In the genomic region with DNA sequence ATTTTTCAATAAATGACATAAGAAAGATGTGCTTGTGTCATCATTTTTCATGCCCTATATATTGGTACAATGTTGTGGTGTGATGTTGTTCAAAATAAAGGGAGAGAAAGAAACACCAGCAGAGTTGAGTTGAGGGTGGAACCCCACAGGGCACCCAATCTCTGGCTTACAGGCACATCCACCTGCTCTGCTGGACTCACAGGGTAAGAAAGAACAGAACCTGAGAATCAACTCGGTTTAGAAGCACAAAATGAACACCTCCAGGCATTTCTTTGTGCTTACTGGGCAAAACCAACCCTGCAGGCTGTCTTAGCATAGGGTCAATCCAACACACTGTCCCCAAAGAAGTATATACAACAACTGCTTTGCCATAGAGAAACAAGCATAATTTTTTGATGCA, we compare ENCODE assay signal across 10 mouse cellular contexts. TPM values are rescaled to one million over a fixed set of nuclear protein-coding genes. Genes with fewer than 3 reads are reported as not detected.
A peak's percentile ranks its signal among the peaks of the same experiment; 100 is the strongest.
DNase-seq lines count a peak whose midpoint lies in the region; ATAC-seq lines count a peak whose summit lies in the region.
"Had no signal": no experiment of that assay in that cellular context is flagged by ENCODE, and none has a peak within 500 bp of the region (broad histone marks: within the 10 kb centered on the region; RNA-seq: fewer than 3 reads in every experiment).

No protein-coding gene starts in this region.

- 0 out of 2 replicates have a peak overlapping the region, but pooled peaks have one; percentile 87 for H3K4me3 ChIP-seq in heart, embryonic 11.5 days (ENCODE audit: low read depth, low read length)
- H3K4me3 ChIP-seq in embryonic facial prominence, embryonic 10.5 days = peak overlapping the region; percentile 75
- peak overlapping the region; percentile 99 for H3K4me3 ChIP-seq in hindbrain, embryonic 16.5 days (ENCODE audit: low read length)
- peak overlapping the region; percentile 94; the same call in 1 of the 2 replicates for H3K4me3 ChIP-seq in midbrain, embryonic 12.5 days

- H3K4me2 ChIP-seq in heart, embryonic 11.5 days = peak overlapping the region; percentile 92
- H3K4me2 ChIP-seq in hindbrain, embryonic 16.5 days (ENCODE audit: low read length) = peak overlapping the region; percentile 83
- H3K4me2 ChIP-seq in midbrain, embryonic 12.5 days (replicated peaks) = peak overlapping the region; percentile 89

- intact Hi-C loops in heart, postnatal 25 days (cut with DNase I) = no loop called here

- H3K27ac ChIP-seq in heart, embryonic 11.5 days (ENCODE audit: low read depth, low read length) = no peak overlapping the region
- no peak overlapping the region for H3K27ac ChIP-seq in embryonic facial prominence, embryonic 10.5 days (replicated peaks)
- no peak overlapping the region for H3K27ac ChIP-seq in hindbrain, embryonic 16.5 days (ENCODE audit: low read depth, low read length)
- H3K27ac ChIP-seq in midbrain, embryonic 12.5 days (replicated peaks) = no peak overlapping the region

- ATAC-seq in heart, embryonic 11.5 days (replicated peaks; ENCODE audit: insufficient number of reproducible peaks, low FRiP score, low TSS enrichment) = no peak
- no peak for ATAC-seq in hindbrain, embryonic 16.5 days
- no peak for ATAC-seq in midbrain, embryonic 12.5 days (ENCODE audit: low FRiP score, low read depth)

- peaks cover 17% of the 10 kb centered on the region for H3K36me3 ChIP-seq in heart, embryonic 11.5 days (ENCODE audit: control insufficient read depth, insufficient read depth, low read length)
- peaks cover 35% of the 10 kb centered on the region for H3K36me3 ChIP-seq in embryonic facial prominence, embryonic 10.5 days (replicated peaks)
- H3K36me3 ChIP-seq in hindbrain, embryonic 16.5 days (ENCODE audit: control insufficient read depth, insufficient read depth, low read length) = peaks cover 11% of the 10 kb centered on the region
- H3K36me3 ChIP-seq in midbrain, embryonic 12.5 days = peaks cover 28% of the 10 kb centered on the region

- H3K4me1 ChIP-seq in heart, embryonic 11.5 days (ENCODE audit: control insufficient read depth, insufficient read depth, low read length) = peaks cover 28% of the 10 kb centered on the region
- peaks cover 39% of the 10 kb centered on the region for H3K4me1 ChIP-seq in embryonic facial prominence, embryonic 10.5 days
- H3K4me1 ChIP-seq in hindbrain, embryonic 16.5 days (ENCODE audit: control insufficient read depth, insufficient read depth, low read depth, low read length) = peaks cover 22% of the 10 kb centered on the region
- H3K4me1 ChIP-seq in midbrain, embryonic 12.5 days = peaks cover 33% of the 10 kb centered on the region

- H3K9ac ChIP-seq in heart, embryonic 11.5 days (ENCODE audit: low read depth, low read length) = no peak overlapping the region
- no peak overlapping the region for H3K9ac ChIP-seq in hindbrain, embryonic 16.5 days (ENCODE audit: low read depth, low read length)
- no peak overlapping the region for H3K9ac ChIP-seq in midbrain, embryonic 12.5 days (replicated peaks)

- no peaks in the 10 kb centered on the region for H3K9me3 ChIP-seq in heart, embryonic 11.5 days (replicated peaks; ENCODE audit: control insufficient read depth, low read length)
- no peaks in the 10 kb centered on the region for H3K9me3 ChIP-seq in embryonic facial prominence, embryonic 10.5 days
- H3K9me3 ChIP-seq in hindbrain, embryonic 16.5 days (ENCODE audit: control insufficient read depth, low read length) = no peaks in the 10 kb centered on the region
- no peaks in the 10 kb centered on the region for H3K9me3 ChIP-seq in midbrain, embryonic 12.5 days

- H3K27me3 ChIP-seq in heart, embryonic 11.5 days (ENCODE audit: control insufficient read depth, insufficient read depth, low read length) = no peaks in the 10 kb centered on the region
- H3K27me3 ChIP-seq in embryonic facial prominence, embryonic 10.5 days (replicated peaks; ENCODE audit: low read depth, poor library complexity, severe bottlenecking) = no peaks in the 10 kb centered on the region
- H3K27me3 ChIP-seq in hindbrain, embryonic 16.5 days (replicated peaks; ENCODE audit: control insufficient read depth, insufficient read depth, low read length) = no peaks in the 10 kb centered on the region
- no peaks in the 10 kb centered on the region for H3K27me3 ChIP-seq in midbrain, embryonic 12.5 days

- WGBS in heart, embryonic 11.5 days (ENCODE audit: insufficient replicate concordance) = 50% methylated on average over 1 of the region's 1 CpGs
- WGBS in embryonic facial prominence, embryonic 10.5 days = 41% methylated on average over 1 of the region's 1 CpGs
- WGBS in hindbrain, embryonic 16.5 days = 52% methylated on average over 1 of the region's 1 CpGs
- WGBS in midbrain, embryonic 12.5 days = 39% methylated on average over 1 of the region's 1 CpGs

- no peak for DNase-seq in heart, postnatal 25 days (ENCODE audit: low spot score)
- DNase-seq in embryonic facial prominence, embryonic 10.5 days (ENCODE audit: low spot score) = no peak
- DNase-seq in kidney, postnatal 14 days = no peak
- DNase-seq in cerebellum, adult 9-11 months = no peak
- DNase-seq in adrenal gland, postnatal 36 days = no peak
- DNase-seq: adrenal gland, adult 2 months had no signal

RNA-seq across cellular contexts. Expression of a gene that starts 1.5 kb away (rescaled TPM):
- 21.4 and 22.8 TPM in 2 replicates for polyA plus RNA-seq in heart, embryonic 11.5 days (2014; fragmentation: Nextera tagmentation; extraction: Ambion mirVana)
- total RNA-seq in heart, postnatal 25 days (2021) = 10 to 100 TPM; 21.1 TPM
- polyA plus RNA-seq in embryonic facial prominence, embryonic 10.5 days (2016; fragmentation: Nextera tagmentation; extraction: Ambion mirVana) = 24.8 and 25.6 TPM in 2 replicates
- 47.6 and 56.9 TPM in 2 replicates for polyA plus RNA-seq in hindbrain, embryonic 16.5 days (2015; fragmentation: Nextera tagmentation; extraction: Ambion mirVana)
- 32.5 and 32.8 TPM in 2 replicates for polyA plus RNA-seq in midbrain, embryonic 12.5 days (2016; fragmentation: Nextera tagmentation; extraction: Ambion mirVana)
- total RNA-seq in adrenal gland, postnatal 36 days (2021) = 10 to 100 TPM; 15.6 to 23.6 TPM

RNA-seq across cellular contexts. Expression of a gene that starts 23.8 kb away (rescaled TPM):
- polyA plus RNA-seq in heart, embryonic 11.5 days (2014; fragmentation: Nextera tagmentation; extraction: Ambion mirVana) = 224 and 239 TPM in 2 replicates
- 100 to 1,000 TPM; 110 to 115 TPM for total RNA-seq in heart, postnatal 25 days (2021)
- 456 and 467 TPM in 2 replicates for polyA plus RNA-seq in embryonic facial prominence, embryonic 10.5 days (2016; fragmentation: Nextera tagmentation; extraction: Ambion mirVana)
- polyA plus RNA-seq in hindbrain, embryonic 16.5 days (2015; fragmentation: Nextera tagmentation; extraction: Ambion mirVana) = 308 and 315 TPM in 2 replicates
- 411 and 418 TPM in 2 replicates for polyA plus RNA-seq in midbrain, embryonic 12.5 days (2016; fragmentation: Nextera tagmentation; extraction: Ambion mirVana)
- 100 to 1,000 TPM; 165 to 171 TPM for total RNA-seq in adrenal gland, postnatal 36 days (2021)

RNA-seq across cellular contexts. Expression of a gene that starts 26.7 kb away (rescaled TPM):
- 3.8 and 4.8 TPM in 2 replicates for polyA plus RNA-seq in heart, embryonic 11.5 days (2014; fragmentation: Nextera tagmentation; extraction: Ambion mirVana)
- 10 to 100 TPM; 24.5 to 25.7 TPM for total RNA-seq in heart, postnatal 25 days (2021)
- polyA plus RNA-seq in embryonic facial prominence, embryonic 10.5 days (2016; fragmentation: Nextera tagmentation; extraction: Ambion mirVana) = 8.5 and 8.6 TPM in 2 replicates
- polyA plus RNA-seq in hindbrain, embryonic 16.5 days (2015; fragmentation: Nextera tagmentation; extraction: Ambion mirVana) = 42.3 and 48.3 TPM in 2 replicates
- polyA plus RNA-seq in midbrain, embryonic 12.5 days (2016; fragmentation: Nextera tagmentation; extraction: Ambion mirVana) = 20.4 and 24.1 TPM in 2 replicates
- not detected for total RNA-seq in adrenal gland, postnatal 36 days (2021)
- polyA plus RNA-seq: C2C12 had no signal
